Mouse (Mus musculus): Measurements from ENCODE around the gene Alox12. TPM values are rescaled to one million over a fixed set of nuclear protein-coding genes. Genes with fewer than 3 reads are reported as not detected.

The Alox12 gene
- polyA plus RNA-seq, 1 experiment from 2014 or later, result 0.03 TPM

- in situ Hi-C loops (cut with MboI; ENCODE audit: low pct_unique_long_range_greater_than_20kb), result no loop called here
- no peak for TF ChIP-seq CTCF (IDR thresholded peaks at IDR 0.05)
- no peak for ATAC-seq
- ChIA-PET CTCF (no interaction called here), POLR2A (no interaction called here)
- DNase-seq (ENCODE audit: low read depth, low spot score), result no peak
- peaks cover 25% of the 10 kb centered on the region for H3K27me3 ChIP-seq
These were observed 12.6 kb downstream of the Alox12 start for GRCm38 (mm10) chr11:70242591-70242990.

GRCm38 (mm10) chr11:70239541-70240279 is 15.4 kb downstream of the Alox12 start, which contains the start of the genes Gm21988 and Rnasek:
TSS of gene Gm21988 (minus strand) at chr11:70239830.
TSS of gene Rnasek (minus strand) at chr11:70239842.
- in situ Hi-C loops (cut with MboI; ENCODE audit: low pct_unique_long_range_greater_than_20kb), result no loop called here
- peak; percentile 8 for ATAC-seq
- H3K27me3 ChIP-seq, result peaks cover 10% of the 10 kb centered on the region
- peak; percentile 69 for DNase-seq (ENCODE audit: low read depth, low spot score)
- CTCF ChIA-PET, result interaction anchor here (2.4 kb wide), 1 partner anchor 9 kb away, joined by 12 read pairs; the partner anchor contains the start of gene Bcl6b
- POLR2A ChIA-PET, result interaction anchor here (1.1 to 2.0 kb wide), 5 partner anchors 7 to 19 kb away, joined by 4 to 8 read pairs (median 5); no protein-coding TSS in a partner anchor
- TF ChIP-seq CTCF (IDR thresholded peaks at IDR 0.05), result no peak

- ATAC-seq (no peak), DNase-seq (ENCODE audit: low read depth, low spot score) (no peak)
- CTCF ChIA-PET, result interaction anchor here (2.4 kb wide), 1 partner anchor 8 kb away, joined by 12 read pairs; the partner anchor contains the start of gene Bcl6b
- in situ Hi-C loops (cut with MboI; ENCODE audit: low pct_unique_long_range_greater_than_20kb), result no loop called here
- POLR2A ChIA-PET, result interaction anchor here (1.1 to 2.0 kb wide), 5 partner anchors 8 to 19 kb away, joined by 4 to 8 read pairs (median 5); no protein-coding TSS in a partner anchor
- peaks cover 1% of the 10 kb centered on the region for H3K27me3 ChIP-seq
- TF ChIP-seq CTCF (IDR thresholded peaks at IDR 0.05), result no peak
These were observed 16.3 kb downstream of the Alox12 start for GRCm38 (mm10) chr11:70238591-70239440.

GRCm38 (mm10) chr11:70237457-70238167 is 17.5 kb downstream of the Alox12 start, which contains the start of gene 0610010K14Rik:
TSS of gene 0610010K14Rik (minus strand) at chr11:70237914.
- H3K27me3 ChIP-seq, result no peaks in the 10 kb centered on the region
- in situ Hi-C loops (cut with MboI; ENCODE audit: low pct_unique_long_range_greater_than_20kb), result no loop called here
- ATAC-seq (peak; percentile 84), DNase-seq (ENCODE audit: low read depth, low spot score) (no peak)
- CTCF ChIA-PET, result interaction anchor here (0.8 to 1.2 kb wide), 3 partner anchors 13 to 96 kb away, joined by 3 read pairs; partner anchors contain the start of gene Alox12e
- POLR2A ChIA-PET, result interaction anchor here (0.6 kb wide), 1 partner anchor 607 kb away, joined by 4 read pairs; no protein-coding TSS in a partner anchor
- TF ChIP-seq CTCF (IDR thresholded peaks at IDR 0.05), result no peak

- TF ChIP-seq CTCF (IDR thresholded peaks at IDR 0.05), result no peak
- POLR2A ChIA-PET, result interaction anchor here (0.6 kb wide), 2 partner anchors 607 to 1158 kb away, joined by 4 read pairs; no protein-coding TSS in a partner anchor
- CTCF ChIA-PET, result interaction anchor here (1.2 kb wide), 1 partner anchor 96 kb away, joined by 3 read pairs; no protein-coding TSS in a partner anchor
- DNase-seq (ENCODE audit: low read depth, low spot score), result no peak
- no peak for ATAC-seq
- in situ Hi-C loops (cut with MboI; ENCODE audit: low pct_unique_long_range_greater_than_20kb), result no loop called here
- H3K27me3 ChIP-seq, result no peaks in the 10 kb centered on the region
These were observed 18.4 kb downstream of the Alox12 start for GRCm38 (mm10) chr11:70236717-70237116.

GRCm38 (mm10) chr11:70235254-70235900 is 19.8 kb downstream of the Alox12 start:
- ATAC-seq (no peak), DNase-seq (ENCODE audit: low read depth, low spot score) (no peak)
- H3K27me3 ChIP-seq, result peaks cover under 1% of the 10 kb centered on the region
- ChIA-PET POLR2A (no interaction called here), CTCF (no interaction called here)
- no peak for TF ChIP-seq CTCF (IDR thresholded peaks at IDR 0.05)
- in situ Hi-C loops (cut with MboI; ENCODE audit: low pct_unique_long_range_greater_than_20kb), result no loop called here

GRCm38 (mm10) chr11:70234497-70234896 is 20.7 kb downstream of the Alox12 start:
- CTCF ChIA-PET, result no interaction called here
- no peak for ATAC-seq
- POLR2A ChIA-PET, result no interaction called here
- TF ChIP-seq CTCF (IDR thresholded peaks at IDR 0.05), result no peak
- H3K27me3 ChIP-seq, result peaks cover 6% of the 10 kb centered on the region
- in situ Hi-C loops (cut with MboI; ENCODE audit: low pct_unique_long_range_greater_than_20kb), result no loop called here
- DNase-seq (ENCODE audit: low read depth, low spot score), result no peak

GRCm38 (mm10) chr11:70234037-70234436 is 21.1 kb downstream of the Alox12 start:
- peaks cover 10% of the 10 kb centered on the region for H3K27me3 ChIP-seq
- DNase-seq (ENCODE audit: low read depth, low spot score) (no peak), ATAC-seq (no peak)
- no peak for TF ChIP-seq CTCF (IDR thresholded peaks at IDR 0.05)
- in situ Hi-C loops (cut with MboI; ENCODE audit: low pct_unique_long_range_greater_than_20kb), result no loop called here
- CTCF ChIA-PET, result interaction anchor here (1.2 kb wide), 1 partner anchor 14 kb away, joined by 3 read pairs; no protein-coding TSS in a partner anchor
- POLR2A ChIA-PET, result no interaction called here

- no peak for TF ChIP-seq CTCF (IDR thresholded peaks at IDR 0.05)
- peaks cover 19% of the 10 kb centered on the region for H3K27me3 ChIP-seq
- POLR2A ChIA-PET, result no interaction called here
- CTCF ChIA-PET, result interaction anchor here (1.2 kb wide), 1 partner anchor 15 kb away, joined by 3 read pairs; no protein-coding TSS in a partner anchor
- in situ Hi-C loops (cut with MboI; ENCODE audit: low pct_unique_long_range_greater_than_20kb), result no loop called here
- no peak for DNase-seq (ENCODE audit: low read depth, low spot score)
- ATAC-seq, result no peak
These were observed 22.1 kb downstream of the Alox12 start for GRCm38 (mm10) chr11:70233016-70233415.

All from Patski (cell line).